Mouse (Mus musculus) CH12.LX (cell line): Measurements from ENCODE around the gene 6330409D20Rik. TPM values are rescaled to one million over a fixed set of nuclear protein-coding genes. Genes with fewer than 3 reads are reported as not detected.

Experiments
- DNase-seq: peaks from one replicate; pipeline ENCODE4 v3.0.0-alpha.2; 2013; ENCODE audit errors: extremely low read depth
- H3K27ac ChIP-seq: 2 replicates; pipeline ENCODE4 v1.5.1; 2012; ENCODE audit warnings: low read depth, mild to moderate bottlenecking, control low read depth, moderate library complexity; ENCODE audit not compliant: insufficient read depth
- H3K27me3 ChIP-seq: replicated peaks from 2 replicates; pipeline ENCODE3; 2012; ENCODE audit warnings: inconsistent platforms
- H3K36me3 ChIP-seq, 2 experiments: replicated peaks in 1 of 2; 2 replicates each; pipeline versions ENCODE3 to v1.6.1; 2012; ENCODE audit warnings: inconsistent platforms in 1 of 2, low read length in 1 of 2, mild to moderate bottlenecking in 1 of 2, mixed read lengths in 1 of 2, moderate library complexity in 1 of 2; ENCODE audit not compliant: control insufficient read depth in 1 of 2, insufficient read depth in 1 of 2
- H3K4me1 ChIP-seq, 2 experiments: 2 replicates each; pipeline ENCODE4 v1.6.1; 2012; ENCODE audit warnings: inconsistent platforms in 1 of 2, moderate library complexity in 1 of 2; ENCODE audit not compliant: insufficient read depth in 2 of 2, control insufficient read depth in 1 of 2
- H3K4me2 ChIP-seq: 2 replicates; pipeline ENCODE4 v1.6.1; 2012; ENCODE audit warnings: low read depth, mild to moderate bottlenecking, control low read depth; ENCODE audit not compliant: poor library complexity, insufficient read depth, severe bottlenecking
- H3K4me3 ChIP-seq, 3 experiments: fragments of 150-350 bp in 1 of 3; sonication (generic) in 1 of 3; replicated peaks in 1 of 3; 2 replicates each; pipeline versions ENCODE3 to v1.5.1; 2011 to 2012; ENCODE audit warnings: low read depth in 2 of 3, low read length in 2 of 3, mild to moderate bottlenecking in 2 of 3, moderate library complexity in 2 of 3, control low read depth in 1 of 3, improper control_type of control experiment in 1 of 3, inconsistent platforms in 1 of 3, mixed read lengths in 1 of 3; ENCODE audit not compliant: poor library complexity in 1 of 3
- H3K79me2 ChIP-seq: replicated peaks from 2 replicates; pipeline ENCODE4 v1.6.1; 2012; ENCODE audit warnings: mild to moderate bottlenecking, moderate library complexity; ENCODE audit not compliant: control insufficient read depth, poor library complexity, insufficient read depth, severe bottlenecking; ENCODE audit errors: extremely low read depth
- H3K9ac ChIP-seq: 2 replicates; pipeline ENCODE4 v1.6.1; 2012; ENCODE audit warnings: low read depth, mild to moderate bottlenecking, control low read depth, moderate library complexity; ENCODE audit not compliant: insufficient read depth
- H3K9me3 ChIP-seq: replicated peaks from 2 replicates; pipeline ENCODE3; 2012; ENCODE audit warnings: low read length, inconsistent platforms, mixed read lengths
- BHLHE40 ChIP-seq: IDR thresholded peaks from 2 replicates; pipeline ENCODE4 v1.6.1; 2011; ENCODE audit warnings: mild to moderate bottlenecking, low read depth, low read length, improper control_type of control experiment
- CHD1 ChIP-seq: IDR thresholded peaks from 2 replicates; pipeline ENCODE4 v1.6.1; 2012; ENCODE audit warnings: low read depth, low read length, improper control_type of control experiment, inconsistent platforms
- CHD2 ChIP-seq: IDR thresholded peaks from 2 replicates; pipeline ENCODE4 v1.6.1; 2011; ENCODE audit warnings: low read length, improper control_type of control experiment
- CTCF ChIP-seq, 2 experiments: IDR thresholded peaks in 1 of 2; conservative IDR thresholded peaks in 1 of 2; 2 replicates each; pipeline ENCODE4 v1.5.1; 2011 to 2012; ENCODE audit warnings: low read depth in 2 of 2, low read length in 2 of 2, improper control_type of control experiment in 1 of 2, inconsistent platforms in 1 of 2, mild to moderate bottlenecking in 1 of 2, moderate library complexity in 1 of 2
- E2F4 ChIP-seq: IDR thresholded peaks from 2 replicates; pipeline ENCODE4 v1.6.1; 2011; ENCODE audit warnings: low read depth, low read length, improper control_type of control experiment; ENCODE audit not compliant: insufficient replicate concordance
- EP300 ChIP-seq: IDR thresholded peaks from 2 replicates; pipeline ENCODE4 v1.6.1; 2011; ENCODE audit warnings: low read length, improper control_type of control experiment
- IRF4 ChIP-seq: IDR thresholded peaks from 2 replicates; pipeline ENCODE4 v1.6.1; 2014; ENCODE audit warnings: low read depth, mild to moderate bottlenecking, inconsistent platforms, low read length, improper control_type of control experiment
- JUN ChIP-seq: IDR thresholded peaks from 2 replicates; pipeline ENCODE4 v1.6.1; 2011; ENCODE audit warnings: low read depth, mild to moderate bottlenecking, low read length, improper control_type of control experiment, moderate library complexity; ENCODE audit not compliant: insufficient read depth
- MAX ChIP-seq: IDR thresholded peaks from 2 replicates; pipeline ENCODE4 v1.6.1; 2011; ENCODE audit warnings: low read length, improper control_type of control experiment
- MAZ ChIP-seq: IDR thresholded peaks from 2 replicates; pipeline ENCODE4 v1.6.1; 2012; ENCODE audit warnings: low read depth, mild to moderate bottlenecking, inconsistent platforms, low read length, improper control_type of control experiment, moderate library complexity
- MEF2A ChIP-seq: IDR thresholded peaks from 2 replicates; pipeline ENCODE4 v1.6.1; 2014; ENCODE audit warnings: low read depth, mild to moderate bottlenecking, inconsistent platforms, low read length, improper control_type of control experiment, borderline replicate concordance
- MYC ChIP-seq: IDR thresholded peaks from 2 replicates; pipeline ENCODE4 v1.6.1; 2011; ENCODE audit warnings: low read depth, mild to moderate bottlenecking, improper control_type of control experiment, low read length
- NELFE ChIP-seq: IDR thresholded peaks from 2 replicates; pipeline ENCODE4 v1.6.1; 2011; ENCODE audit warnings: low read depth, low read length, improper control_type of control experiment
- NRF1 ChIP-seq: IDR thresholded peaks from 2 replicates; pipeline ENCODE4 v1.6.1; 2014; ENCODE audit warnings: low read depth, mild to moderate bottlenecking, inconsistent platforms, low read length, improper control_type of control experiment, moderate library complexity
- PAX5 ChIP-seq: IDR thresholded peaks from 2 replicates; pipeline ENCODE4 v1.6.1; 2012; ENCODE audit warnings: low read length, inconsistent platforms, mixed read lengths
- POLR2AphosphoS2 ChIP-seq: IDR thresholded peaks from 2 replicates; pipeline ENCODE4 v1.6.1; 2011; ENCODE audit warnings: low read depth, low read length, improper control_type of control experiment
- RAD21 ChIP-seq: IDR thresholded peaks from 2 replicates; pipeline ENCODE4 v1.6.1; 2011; ENCODE audit warnings: low read depth, mild to moderate bottlenecking, low read length, improper control_type of control experiment, moderate library complexity
- RCOR1 ChIP-seq: conservative IDR thresholded peaks from 2 replicates; pipeline ENCODE4 v1.6.1; 2012; ENCODE audit warnings: low read depth, mild to moderate bottlenecking, inconsistent platforms, low read length, improper control_type of control experiment
- SMC3 ChIP-seq: IDR thresholded peaks from 2 replicates; pipeline ENCODE4 v1.6.1; 2011; ENCODE audit warnings: low read depth, low read length, improper control_type of control experiment
- TBP ChIP-seq: conservative IDR thresholded peaks from 2 replicates; pipeline ENCODE4 v1.6.1; 2011; ENCODE audit warnings: low read depth, low read length, improper control_type of control experiment
- UBTF ChIP-seq: IDR thresholded peaks from 2 replicates; pipeline ENCODE4 v1.6.1; 2012; ENCODE audit warnings: low read depth, mild to moderate bottlenecking, inconsistent platforms, low read length, improper control_type of control experiment, moderate library complexity
- USF1 ChIP-seq: IDR thresholded peaks from 2 replicates; pipeline ENCODE4 v1.6.1; 2014; ENCODE audit warnings: low read depth, mild to moderate bottlenecking, inconsistent platforms, low read length, improper control_type of control experiment
- USF2 ChIP-seq: conservative IDR thresholded peaks from 2 replicates; pipeline ENCODE4 v1.6.1; 2011; ENCODE audit warnings: low read depth, low read length, improper control_type of control experiment
- ZKSCAN1 ChIP-seq: IDR thresholded peaks from 2 replicates; pipeline ENCODE4 v1.6.1; 2012; ENCODE audit warnings: low read depth, inconsistent platforms, low read length, improper control_type of control experiment, borderline replicate concordance
- ZMIZ1 ChIP-seq: IDR thresholded peaks from 2 replicates; pipeline ENCODE4 v1.6.1; 2012; ENCODE audit warnings: low read depth, mild to moderate bottlenecking, inconsistent platforms, low read length, improper control_type of control experiment
- ZNF384 ChIP-seq: IDR thresholded peaks from 2 replicates; pipeline ENCODE4 v1.6.1; 2012; ENCODE audit warnings: low read depth, low read length, improper control_type of control experiment, inconsistent platforms
- dilution Hi-C: fragments of 300-500 bp; cut with MboI; formaldehyde crosslinking; loops from 2 replicates; pipeline ENCODE4 v1.14.3; 2020; ENCODE audit warnings: low sequenced_read_pairs; ENCODE audit not compliant: extremely low pct_unique_long_range_greater_than_20kb, extremely low pct_ligation_motif_present
- in situ Hi-C: fragments of 300-500 bp; cut with MboI; formaldehyde crosslinking; loops from 3 replicates; pipeline ENCODE4 v1.14.3; 2019; ENCODE audit warnings: low sequenced_read_pairs, low pct_ligation_motif_present, low pct_unique_long_range_greater_than_20kb, mixed read lengths
- polyA plus RNA-seq: library from polyadenylated mRNA; unstranded; fragments of >175 nt; gene quantifications from 2 replicates; pipeline ENCODE4 v1.2.1, GENCODE M21; 2012; ENCODE audit warnings: low read depth; ENCODE audit not compliant: insufficient read length
- total RNA-seq, 2 experiments: library from RNA; depleted of rRNA; stranded (reverse); fragments of 300-350 nt in 1 of 2; fragments of >200 nt in 1 of 2; gene quantifications; 2 replicates each; pipeline ENCODE4 v1.2.3; 2012 to 2014

Gene 6330409D20Rik
- total and polyA plus RNA-seq, 3 experiments: 0.46 TPM; not detected in 2

- peaks cover 55 to 65% of the 10 kb centered on the region in 2 experiments for H3K36me3 ChIP-seq
- no peak overlapping the region for H3K4me3 ChIP-seq
- in situ Hi-C loops (loop anchor here (5.0 kb wide), 1 partner anchor 48 kb away; the partner anchor contains the start of gene Tor2a), dilution Hi-C loops (no loop called here)
- no peak overlapping the region for H3K9ac ChIP-seq
- DNase-seq: no peak
- no peaks in the 10 kb centered on the region for H3K27me3 ChIP-seq
- H3K4me1 ChIP-seq: peaks cover 26 to 40% of the 10 kb centered on the region in 2 experiments
- H3K27ac ChIP-seq: no peak overlapping the region
- no peak overlapping the region for H3K4me2 ChIP-seq
- peaks cover 52% of the 10 kb centered on the region for H3K79me2 ChIP-seq
- TF ChIP-seq TBP: no peak
- H3K9me3 ChIP-seq: no peaks in the 10 kb centered on the region
These were observed 31.2 kb downstream of the 6330409D20Rik start for GRCm38 (mm10) chr2:32709521-32710137.

GRCm38 (mm10) chr2:32708643-32709042 lies 32.2 kb downstream of the 6330409D20Rik start:
- Histone ChIP-seq H3K9me3 (no peaks in the 10 kb centered on the region), H3K36me3 (peaks cover 62 to 74% of the 10 kb centered on the region in 2 experiments), H3K4me3 (no peak overlapping the region), H3K4me2 (no peak overlapping the region), H3K4me1 (peaks cover 16 to 30% of the 10 kb centered on the region in 2 experiments), H3K9ac (no peak overlapping the region), H3K27me3 (no peaks in the 10 kb centered on the region), H3K27ac (no peak overlapping the region), H3K79me2 (peaks cover 52% of the 10 kb centered on the region)
- DNase-seq: peak; percentile 77
- in situ Hi-C loops: no loop called here
- dilution Hi-C loops: no loop called here
- TF ChIP-seq USF1 (no peak), NRF1 (no peak), SMC3 (peak; percentile 62), ZMIZ1 (no peak), CHD1 (no peak), IRF4 (no peak), PAX5 (no peak), CHD2 (no peak), ZNF384 (no peak), TBP (no peak), RAD21 (peak; percentile 51), E2F4 (no peak), MEF2A (no peak), RCOR1 (no peak), CTCF (conservative IDR thresholded peaks at IDR 0.05 in 1 of 2, IDR thresholded peaks at IDR 0.05 in 1 of 2; ENCODE audit: low read depth in 2 of 2, low read length in 2 of 2) (peak; percentile 65 to 79), MYC (no peak), USF2 (no peak), POLR2AphosphoS2 (no peak), JUN (no peak), MAZ (no peak), EP300 (no peak), MAX (no peak), NELFE (no peak), BHLHE40 (no peak), UBTF (no peak), ZKSCAN1 (peak; percentile 45; the same call in 1 of the 2 replicates)
